15 mouse cellular contexts compared by ENCODE assay signal in genomic region chr4:118247323-118247722, GRCm38 (mm10). TPM values are rescaled to one million over a fixed set of nuclear protein-coding genes. Genes with fewer than 3 reads are reported as not detected.
A peak's percentile ranks its signal among the peaks of the same experiment; 100 is the strongest.
DNase-seq lines count a peak whose midpoint lies in the region; ATAC-seq and TF ChIP-seq lines count a peak whose summit lies in the region.
"Had no signal": no experiment of that assay in that cellular context is flagged by ENCODE, and none has a peak within 500 bp of the region (broad histone marks: within the 10 kb centered on the region; RNA-seq: fewer than 3 reads in every experiment).

No protein-coding gene starts in this region.

- peak; percentile 27 for DNase-seq in heart, postnatal 25 days (ENCODE audit: low spot score)
- peak; percentile 42 for DNase-seq in midbrain, embryonic 14.5 days
- peak; percentile 58 for DNase-seq in ZHBTc4 (ENCODE audit: low read depth, low spot score)
- no peak for DNase-seq in cerebellum, adult 2 months
- DNase-seq: adrenal gland, adult 8-10 months; cerebellum, postnatal 10 days; kidney, adult 9 months; spleen, adult 18-20 months had no signal

- H3K4me3 ChIP-seq in heart, embryonic 11.5 days (ENCODE audit: low read depth, low read length), result no peak overlapping the region
- H3K4me3 ChIP-seq in midbrain, embryonic 14.5 days (replicated peaks; ENCODE audit: low read depth, low read length), result no peak overlapping the region
- no peak overlapping the region for H3K4me3 ChIP-seq in midbrain, embryonic 16.5 days (ENCODE audit: low read depth, low read length)
- no peak overlapping the region for H3K4me3 ChIP-seq in stomach, embryonic 16.5 days (replicated peaks; ENCODE audit: low read length)
- no peak overlapping the region for H3K4me3 ChIP-seq in cerebellum, adult 2 months (replicated peaks; ENCODE audit: insufficient read depth, low read depth, low read length)
- H3K4me3 ChIP-seq: heart, adult 2 months; left cerebral cortex, adult 2 months; limb, embryonic 12.5 days had no signal

- H3K27me3 ChIP-seq in heart, embryonic 11.5 days (ENCODE audit: control insufficient read depth, insufficient read depth, low read length), result no peaks in the 10 kb centered on the region
- no peaks in the 10 kb centered on the region for H3K27me3 ChIP-seq in midbrain, embryonic 14.5 days (ENCODE audit: control insufficient read depth, insufficient read depth, low read length)
- H3K27me3 ChIP-seq in midbrain, embryonic 16.5 days (ENCODE audit: control insufficient read depth, insufficient read depth, low read depth, low read length), result no peaks in the 10 kb centered on the region
- no peaks in the 10 kb centered on the region for H3K27me3 ChIP-seq in stomach, embryonic 16.5 days (ENCODE audit: control insufficient read depth, insufficient read depth, low read length)
- H3K27me3 ChIP-seq in cerebellum, adult 2 months (ENCODE audit: control insufficient read depth, insufficient read depth, low read length), result no peaks in the 10 kb centered on the region
- H3K27me3 ChIP-seq: limb, embryonic 12.5 days had no signal

- peaks cover 7% of the 10 kb centered on the region; the same call in 1 of the 2 replicates for H3K4me1 ChIP-seq in heart, embryonic 11.5 days (ENCODE audit: control insufficient read depth, insufficient read depth, low read length)
- H3K4me1 ChIP-seq in midbrain, embryonic 14.5 days (ENCODE audit: control insufficient read depth, insufficient read depth, low read length), result 0 out of 2 replicates have a peak, but pooled peaks cover 3% of the 10 kb centered on the region
- H3K4me1 ChIP-seq in midbrain, embryonic 16.5 days (ENCODE audit: control insufficient read depth, insufficient read depth, low read length), result peaks cover 8% of the 10 kb centered on the region
- H3K4me1 ChIP-seq in stomach, embryonic 16.5 days (ENCODE audit: control insufficient read depth, insufficient read depth, low read length), result peaks cover 14% of the 10 kb centered on the region
- no peaks in the 10 kb centered on the region for H3K4me1 ChIP-seq in cerebellum, adult 2 months (ENCODE audit: control insufficient read depth, insufficient read depth, low read length)

- intact Hi-C loops in heart, postnatal 25 days (cut with DNase I), result no loop called here

- WGBS in heart, embryonic 11.5 days (ENCODE audit: insufficient replicate concordance), result 74% methylated on average over 3 of the region's 3 CpGs
- WGBS in midbrain, embryonic 14.5 days, result 69% methylated on average over 3 of the region's 3 CpGs
- WGBS in midbrain, embryonic 16.5 days, result 72% methylated on average over 3 of the region's 3 CpGs
- WGBS in stomach, embryonic 16.5 days, result 72% methylated on average over 3 of the region's 3 CpGs
- WGBS in cerebellum, adult 2 months, result 58% methylated on average over 3 of the region's 3 CpGs

- H3K9me3 ChIP-seq in heart, embryonic 11.5 days (replicated peaks; ENCODE audit: control insufficient read depth, low read length), result no peaks in the 10 kb centered on the region
- no peaks in the 10 kb centered on the region for H3K9me3 ChIP-seq in midbrain, embryonic 14.5 days (ENCODE audit: control insufficient read depth, low read length)
- no peaks in the 10 kb centered on the region for H3K9me3 ChIP-seq in midbrain, embryonic 16.5 days (replicated peaks; ENCODE audit: control insufficient read depth, low read length, poor library complexity, severe bottlenecking)
- H3K9me3 ChIP-seq in stomach, embryonic 16.5 days (replicated peaks; ENCODE audit: control insufficient read depth, low read length), result no peaks in the 10 kb centered on the region
- H3K9me3 ChIP-seq: limb, embryonic 12.5 days had no signal

- no peak for TF ChIP-seq POLR2A in cerebellum, adult 2 months (IDR thresholded peaks at IDR 0.05; ENCODE audit: borderline replicate concordance, insufficient read depth, low read length)

- H3K27ac ChIP-seq in heart, embryonic 11.5 days (ENCODE audit: low read depth, low read length), result no peak overlapping the region
- H3K27ac ChIP-seq in midbrain, embryonic 14.5 days (replicated peaks; ENCODE audit: low read depth, low read length), result 0 out of 2 replicates have a peak overlapping the region, but pooled peaks have one; percentile 41
- H3K27ac ChIP-seq in midbrain, embryonic 16.5 days (ENCODE audit: low read length), result no peak overlapping the region
- 0 out of 2 replicates have a peak overlapping the region, but pooled peaks have one; percentile 26 for H3K27ac ChIP-seq in stomach, embryonic 16.5 days (ENCODE audit: low read length)
- H3K27ac ChIP-seq in cerebellum, adult 2 months (ENCODE audit: insufficient read depth, low read length), result no peak overlapping the region
- H3K27ac ChIP-seq: heart, adult 2 months; left cerebral cortex, adult 2 months; limb, embryonic 12.5 days had no signal

- ATAC-seq in heart, embryonic 11.5 days (replicated peaks; ENCODE audit: insufficient number of reproducible peaks, low FRiP score, low TSS enrichment), result no peak
- no peak for ATAC-seq in midbrain, embryonic 14.5 days (ENCODE audit: low FRiP score, low TSS enrichment)
- ATAC-seq in midbrain, embryonic 16.5 days, result no peak
- ATAC-seq in stomach, embryonic 16.5 days (ENCODE audit: insufficient read depth, low FRiP score), result no peak
- ATAC-seq: hindbrain, embryonic 16.5 days had no signal

- no peak overlapping the region for H3K9ac ChIP-seq in heart, embryonic 11.5 days (ENCODE audit: low read depth, low read length)
- H3K9ac ChIP-seq in midbrain, embryonic 14.5 days (replicated peaks; ENCODE audit: low read length), result no peak overlapping the region
- no peak overlapping the region for H3K9ac ChIP-seq in midbrain, embryonic 16.5 days (ENCODE audit: low read depth, low read length)
- no peak overlapping the region for H3K9ac ChIP-seq in stomach, embryonic 16.5 days (ENCODE audit: low read length)
- H3K9ac ChIP-seq: limb, embryonic 12.5 days had no signal

- H3K4me2 ChIP-seq in heart, embryonic 11.5 days, result no peak overlapping the region
- no peak overlapping the region for H3K4me2 ChIP-seq in midbrain, embryonic 14.5 days (ENCODE audit: low read length)
- no peak overlapping the region for H3K4me2 ChIP-seq in midbrain, embryonic 16.5 days (ENCODE audit: low read length)
- no peak overlapping the region for H3K4me2 ChIP-seq in stomach, embryonic 16.5 days (ENCODE audit: low read depth, low read length)
- H3K4me2 ChIP-seq: limb, embryonic 12.5 days had no signal

- H3K36me3 ChIP-seq in heart, embryonic 11.5 days (ENCODE audit: control insufficient read depth, insufficient read depth, low read length), result peaks cover 31% of the 10 kb centered on the region
- H3K36me3 ChIP-seq in midbrain, embryonic 14.5 days (ENCODE audit: control insufficient read depth, insufficient read depth, low read length), result peaks cover 69% of the 10 kb centered on the region
- peaks cover 30% of the 10 kb centered on the region for H3K36me3 ChIP-seq in midbrain, embryonic 16.5 days (ENCODE audit: control insufficient read depth, insufficient read depth, low read length)
- peaks cover 3% of the 10 kb centered on the region; the same call in 1 of the 2 replicates for H3K36me3 ChIP-seq in stomach, embryonic 16.5 days (ENCODE audit: control insufficient read depth, insufficient read depth, low read length)

- no peak for TF ChIP-seq CTCF in cerebellum, adult 2 months (IDR thresholded peaks at IDR 0.05; ENCODE audit: borderline replicate concordance, insufficient read depth, low read depth, low read length)

RNA-seq across cellular contexts. Expression of gene Ptprf, which starts 43.9 kb away (rescaled TPM):
- 10 to 100 TPM in 1 of 2 experiments, 1 to 10 TPM in 1; 9.8 to 10.2 TPM for total RNA-seq in heart, postnatal 25 days (2021)
- polyA plus RNA-seq in heart, embryonic 11.5 days (2014; fragmentation: Nextera tagmentation; extraction: Ambion mirVana), result 24.5 and 26.9 TPM in 2 replicates
- 69.5 and 73.4 TPM in 2 replicates for polyA plus RNA-seq in midbrain, embryonic 14.5 days (2014; fragmentation: Nextera tagmentation; extraction: Ambion mirVana)
- 78.9 and 85.5 TPM in 2 replicates for polyA plus RNA-seq in midbrain, embryonic 16.5 days (2015; fragmentation: Nextera tagmentation; extraction: Ambion mirVana)
- 86.0 and 93.0 TPM in 2 replicates for polyA plus RNA-seq in stomach, embryonic 16.5 days (2015; fragmentation: Nextera tagmentation; extraction: Ambion mirVana)
- polyA plus RNA-seq in cerebellum, adult 2 months (2012; rRNA removed), result 24.5 and 26.9 TPM in 2 replicates

Comparison
In these comparisons a context has a peak if more than half of its experiments do, and no peak if none do; other contexts are left out.
1. H3K27ac ChIP-seq: peak in midbrain, embryonic 14.5 days (single experiment) and stomach, embryonic 16.5 days (single experiment); none in heart, embryonic 11.5 days (single experiment), midbrain, embryonic 16.5 days (single experiment) and cerebellum, adult 2 months (single experiment).
2. DNase-seq: peak in heart, postnatal 25 days (single experiment), midbrain, embryonic 14.5 days (single experiment) and ZHBTc4 (single experiment); none in cerebellum, adult 2 months (0 of 2).